Mouse (Mus musculus): ENCODE measurements around the gene Prex1. TPM values are rescaled to one million over a fixed set of nuclear protein-coding genes. Genes with fewer than 3 reads are reported as not detected.
A peak's percentile ranks its signal among the peaks of the same experiment; 100 is the strongest.

Gene Prex1
- polyA plus RNA-seq, 1 experiment from 2014 or later, result 35.2 TPM

- H3K4me1 ChIP-seq, result peaks cover 58% of the 10 kb centered on the region
- 61% methylated on average over 15 of the region's 15 CpGs for WGBS
- H3K36me3 ChIP-seq (replicated peaks), result no peaks in the 10 kb centered on the region
- H3K9me3 ChIP-seq, result no peaks in the 10 kb centered on the region
- H3K27me3 ChIP-seq (replicated peaks; ENCODE audit: low read depth, poor library complexity, severe bottlenecking), result peaks cover 15% of the 10 kb centered on the region
- no peak for DNase-seq (ENCODE audit: low spot score)
- 0 out of 2 replicates have a peak overlapping the region, but pooled peaks have one; percentile 45 for H3K27ac ChIP-seq (replicated peaks)
- no peak overlapping the region for H3K4me3 ChIP-seq
Measured at GRCm38 (mm10) chr2:166551831-166552498, 161.7 kb downstream of the Prex1 start.

- Histone ChIP-seq H3K36me3 (replicated peaks) (no peaks in the 10 kb centered on the region), H3K4me1 (peaks cover 72% of the 10 kb centered on the region), H3K4me3 (no peak overlapping the region), H3K9me3 (no peaks in the 10 kb centered on the region), H3K27ac (replicated peaks) (peak overlapping the region; percentile 70), H3K27me3 (replicated peaks; ENCODE audit: low read depth, poor library complexity, severe bottlenecking) (peaks cover 15% of the 10 kb centered on the region)
- WGBS, result 83% methylated on average over 8 of the region's 8 CpGs
- no peak for DNase-seq (ENCODE audit: low spot score)
Measured at GRCm38 (mm10) chr2:166549871-166550270, 163.8 kb downstream of the Prex1 start.

- Histone ChIP-seq H3K36me3 (replicated peaks) (no peaks in the 10 kb centered on the region), H3K27me3 (replicated peaks; ENCODE audit: low read depth, poor library complexity, severe bottlenecking) (peaks cover 15% of the 10 kb centered on the region), H3K9me3 (no peaks in the 10 kb centered on the region), H3K4me1 (peaks cover 76% of the 10 kb centered on the region), H3K4me3 (no peak overlapping the region), H3K27ac (replicated peaks) (peak overlapping the region; percentile 70)
- 89% methylated on average over 5 of the region's 5 CpGs for WGBS
- no peak for DNase-seq (ENCODE audit: low spot score)
Measured at GRCm38 (mm10) chr2:166549069-166549468, 164.6 kb downstream of the Prex1 start.

- no peaks in the 10 kb centered on the region for H3K36me3 ChIP-seq (replicated peaks)
- H3K4me1 ChIP-seq, result peaks cover 64% of the 10 kb centered on the region
- 83% methylated on average over 4 of the region's 4 CpGs for WGBS
- H3K9me3 ChIP-seq, result peaks cover 9% of the 10 kb centered on the region; the same call in 1 of the 2 replicates
- H3K4me3 ChIP-seq, result no peak overlapping the region
- peak overlapping the region; percentile 80 for H3K27ac ChIP-seq (replicated peaks)
- no peak for DNase-seq (ENCODE audit: low spot score)
- H3K27me3 ChIP-seq (replicated peaks; ENCODE audit: low read depth, poor library complexity, severe bottlenecking), result no peaks in the 10 kb centered on the region
Measured at GRCm38 (mm10) chr2:166545580-166545979, 168.1 kb downstream of the Prex1 start.

- Histone ChIP-seq H3K4me1 (peaks cover 56% of the 10 kb centered on the region), H3K9me3 (peaks cover 9% of the 10 kb centered on the region; the same call in 1 of the 2 replicates), H3K36me3 (replicated peaks) (no peaks in the 10 kb centered on the region), H3K27me3 (replicated peaks; ENCODE audit: low read depth, poor library complexity, severe bottlenecking) (no peaks in the 10 kb centered on the region), H3K4me3 (no peak overlapping the region), H3K27ac (replicated peaks) (peak overlapping the region; percentile 80)
- WGBS, result 60% methylated on average over 7 of the region's 7 CpGs
- no peak for DNase-seq (ENCODE audit: low spot score)
Measured at GRCm38 (mm10) chr2:166544575-166545251, 168.9 kb downstream of the Prex1 start.

GRCm38 (mm10) chr2:166541112-166541928 is 172.3 kb downstream of the Prex1 start:
- no peak for DNase-seq (ENCODE audit: low spot score)
- Histone ChIP-seq H3K9me3 (peaks cover 9% of the 10 kb centered on the region; the same call in 1 of the 2 replicates), H3K27me3 (replicated peaks; ENCODE audit: low read depth, poor library complexity, severe bottlenecking) (no peaks in the 10 kb centered on the region), H3K36me3 (replicated peaks) (no peaks in the 10 kb centered on the region), H3K4me1 (peaks cover 55% of the 10 kb centered on the region), H3K4me3 (peak overlapping the region; percentile 31; the same call in 1 of the 2 replicates), H3K27ac (replicated peaks) (peak overlapping the region; percentile 71)
- WGBS, result 27% methylated on average over 11 of the region's 11 CpGs

GRCm38 (mm10) chr2:166540216-166540615 is 173.4 kb downstream of the Prex1 start:
- Histone ChIP-seq H3K9me3 (peaks cover 10% of the 10 kb centered on the region), H3K4me1 (peaks cover 46% of the 10 kb centered on the region), H3K27ac (replicated peaks) (0 out of 2 replicates have a peak overlapping the region, but pooled peaks have one; percentile 71), H3K36me3 (replicated peaks) (no peaks in the 10 kb centered on the region), H3K27me3 (replicated peaks; ENCODE audit: low read depth, poor library complexity, severe bottlenecking) (no peaks in the 10 kb centered on the region), H3K4me3 (no peak overlapping the region)
- WGBS, result 92% methylated on average over 1 of the region's 1 CpGs
- no peak for DNase-seq (ENCODE audit: low spot score)

- Histone ChIP-seq H3K9me3 (peaks cover 5% of the 10 kb centered on the region), H3K27ac (replicated peaks) (no peak overlapping the region), H3K4me3 (no peak overlapping the region), H3K4me1 (peaks cover 30% of the 10 kb centered on the region), H3K27me3 (replicated peaks; ENCODE audit: low read depth, poor library complexity, severe bottlenecking) (no peaks in the 10 kb centered on the region), H3K36me3 (replicated peaks) (no peaks in the 10 kb centered on the region)
- DNase-seq (ENCODE audit: low spot score), result no peak
- 96% methylated on average over 3 of the region's 3 CpGs for WGBS
Measured at GRCm38 (mm10) chr2:166536896-166537295, 176.7 kb downstream of the Prex1 start.

GRCm38 (mm10) chr2:166535519-166535918 is 178.1 kb downstream of the Prex1 start:
- no peak for DNase-seq (ENCODE audit: low spot score)
- WGBS, result 90% methylated on average over 11 of the region's 11 CpGs
- Histone ChIP-seq H3K4me1 (peaks cover 16% of the 10 kb centered on the region), H3K27me3 (replicated peaks; ENCODE audit: low read depth, poor library complexity, severe bottlenecking) (no peaks in the 10 kb centered on the region), H3K9me3 (peaks cover 5% of the 10 kb centered on the region), H3K27ac (replicated peaks) (no peak overlapping the region), H3K36me3 (replicated peaks) (no peaks in the 10 kb centered on the region), H3K4me3 (no peak overlapping the region)

GRCm38 (mm10) chr2:166526204-166526603 is 187.4 kb downstream of the Prex1 start:
- 87% methylated on average over 9 of the region's 9 CpGs for WGBS
- Histone ChIP-seq H3K27ac (replicated peaks) (peak overlapping the region; percentile 65; the same call in 1 of the 2 replicates), H3K4me1 (peaks cover 30% of the 10 kb centered on the region), H3K9me3 (peaks cover 7% of the 10 kb centered on the region; the same call in 1 of the 2 replicates), H3K27me3 (replicated peaks; ENCODE audit: low read depth, poor library complexity, severe bottlenecking) (no peaks in the 10 kb centered on the region), H3K36me3 (replicated peaks) (no peaks in the 10 kb centered on the region), H3K4me3 (no peak overlapping the region)
- DNase-seq (ENCODE audit: low spot score), result no peak

- H3K27me3 ChIP-seq (replicated peaks; ENCODE audit: low read depth, poor library complexity, severe bottlenecking), result peaks cover 14% of the 10 kb centered on the region
- no peaks in the 10 kb centered on the region for H3K36me3 ChIP-seq (replicated peaks)
- no peak overlapping the region for H3K4me3 ChIP-seq
- DNase-seq (ENCODE audit: low spot score), result no peak
- H3K27ac ChIP-seq (replicated peaks), result peak overlapping the region; percentile 0; the same call in 1 of the 2 replicates
- peaks cover 38% of the 10 kb centered on the region for H3K4me1 ChIP-seq
- no peaks in the 10 kb centered on the region for H3K9me3 ChIP-seq
- WGBS, result 82% methylated on average over 10 of the region's 10 CpGs
Measured at GRCm38 (mm10) chr2:166523156-166523890, 190.3 kb downstream of the Prex1 start.

Measured in embryonic facial prominence, embryonic 10.5 days (tissue).